Mouse (Mus musculus) embryonic facial prominence, embryonic 12.5 days (tissue): Measurements from ENCODE around the gene Flt3. TPM values are rescaled to one million over a fixed set of nuclear protein-coding genes. Genes with fewer than 3 reads are reported as not detected.

Source experiments
- ATAC-seq: fragments of 200-750 bp; cut with Nextera tagmentation; 2 replicates; pipeline ENCODE4 v1.8.0; 2017; ENCODE audit not compliant: insufficient number of reproducible peaks, insufficient read depth, low FRiP score, low TSS enrichment
- H3K27ac ChIP-seq: fragments of 300-500 bp; sonication (generic); 2 replicates; pipeline ENCODE4 v1.5.1; 2016; ENCODE audit warnings: mild to moderate bottlenecking
- H3K27me3 ChIP-seq: fragments of 300-500 bp; sonication (generic); 2 replicates; pipeline ENCODE4 v1.6.1; 2016; ENCODE audit warnings: mild to moderate bottlenecking, moderate library complexity
- H3K36me3 ChIP-seq: fragments of 300-500 bp; sonication (generic); 2 replicates; pipeline ENCODE4 v1.6.1; 2016; ENCODE audit warnings: mild to moderate bottlenecking
- H3K4me1 ChIP-seq: fragments of 300-500 bp; sonication (generic); 2 replicates; pipeline ENCODE4 v1.6.1; 2016
- H3K4me2 ChIP-seq: fragments of 300-500 bp; sonication (generic); replicated peaks from 2 replicates; pipeline ENCODE4 v1.6.1; 2016; ENCODE audit warnings: mild to moderate bottlenecking, moderate library complexity
- H3K4me3 ChIP-seq: fragments of 300-500 bp; sonication (generic); 2 replicates; pipeline ENCODE4 v1.5.1; 2016; ENCODE audit warnings: mild to moderate bottlenecking
- H3K9ac ChIP-seq: fragments of 300-500 bp; sonication (generic); 2 replicates; pipeline ENCODE4 v1.6.1; 2016; ENCODE audit warnings: mild to moderate bottlenecking, moderate library complexity
- H3K9me3 ChIP-seq: fragments of 300-500 bp; sonication (generic); 2 replicates; pipeline ENCODE4 v1.6.1; 2016; ENCODE audit warnings: mild to moderate bottlenecking, moderate library complexity
- WGBS: fragments of 180-500 bp; shearing (Covaris S2); methylation state at CpG from one replicate; pipeline ENCODE4 v1.1.7; 2016; 5-methylcytosine and 5-hydroxymethylcytosine counted together
- polyA plus RNA-seq: library from polyadenylated mRNA; unstranded; fragments of >200 nt; fragmentation: Nextera tagmentation; extraction: Ambion mirVana; gene quantifications from 2 replicates; pipeline ENCODE4 v1.2.1, GENCODE M21; 2016

Flt3 gene
- polyA plus RNA-seq, 1 experiment from 2014 or later: 0.37 TPM

- H3K36me3 ChIP-seq: no peaks in the 10 kb centered on the region
- H3K9me3 ChIP-seq: no peaks in the 10 kb centered on the region
- no peaks in the 10 kb centered on the region for H3K4me1 ChIP-seq
- no peak overlapping the region for H3K9ac ChIP-seq
- no peak overlapping the region for H3K27ac ChIP-seq
- no peak overlapping the region for H3K4me3 ChIP-seq
- no peak for ATAC-seq
- peaks cover 89% of the 10 kb centered on the region for H3K27me3 ChIP-seq
- no peak overlapping the region for H3K4me2 ChIP-seq
Measured at GRCm38 (mm10) chr5:147319653-147320052, 80.6 kb downstream of the Flt3 start.

- Histone ChIP-seq H3K4me3 (no peak overlapping the region), H3K36me3 (no peaks in the 10 kb centered on the region), H3K9ac (no peak overlapping the region), H3K4me1 (no peaks in the 10 kb centered on the region), H3K9me3 (no peaks in the 10 kb centered on the region), H3K27ac (no peak overlapping the region), H3K27me3 (peaks cover 98% of the 10 kb centered on the region), H3K4me2 (no peak overlapping the region)
- ATAC-seq: no peak
- 14% methylated on average over 7 of the region's 7 CpGs for WGBS
Measured at GRCm38 (mm10) chr5:147317991-147318390, 82.3 kb downstream of the Flt3 start.

- Histone ChIP-seq H3K27ac (no peak overlapping the region), H3K9ac (no peak overlapping the region), H3K4me1 (no peaks in the 10 kb centered on the region), H3K36me3 (no peaks in the 10 kb centered on the region), H3K9me3 (no peaks in the 10 kb centered on the region), H3K4me3 (no peak overlapping the region), H3K4me2 (no peak overlapping the region), H3K27me3 (peaks cover 98% of the 10 kb centered on the region)
- WGBS: 3% methylated on average over 7 of the region's 7 CpGs
- no peak for ATAC-seq
Measured at GRCm38 (mm10) chr5:147317321-147317720, 83.0 kb downstream of the Flt3 start.

GRCm38 (mm10) chr5:147315432-147316075 lies 84.7 kb downstream of the Flt3 start:
- Histone ChIP-seq H3K27me3 (peaks cover 98% of the 10 kb centered on the region), H3K4me3 (no peak overlapping the region), H3K4me1 (no peaks in the 10 kb centered on the region), H3K36me3 (no peaks in the 10 kb centered on the region), H3K27ac (no peak overlapping the region), H3K9me3 (no peaks in the 10 kb centered on the region), H3K9ac (no peak overlapping the region), H3K4me2 (no peak overlapping the region)
- no peak for ATAC-seq
- WGBS: under 1% methylated on average over 25 of the region's 25 CpGs

GRCm38 (mm10) chr5:147314646-147315431 lies 85.5 kb downstream of the Flt3 start:
- no peaks in the 10 kb centered on the region for H3K4me1 ChIP-seq
- no peaks in the 10 kb centered on the region for H3K36me3 ChIP-seq
- H3K4me3 ChIP-seq: no peak overlapping the region
- no peak overlapping the region for H3K27ac ChIP-seq
- H3K9me3 ChIP-seq: no peaks in the 10 kb centered on the region
- 1% methylated on average over 39 of the region's 39 CpGs for WGBS
- H3K27me3 ChIP-seq: peaks cover 98% of the 10 kb centered on the region
- no peak overlapping the region for H3K4me2 ChIP-seq
- ATAC-seq: no peak
- H3K9ac ChIP-seq: no peak overlapping the region

GRCm38 (mm10) chr5:147312830-147313685 lies 87.2 kb downstream of the Flt3 start:
- Histone ChIP-seq H3K4me1 (no peaks in the 10 kb centered on the region), H3K9me3 (no peaks in the 10 kb centered on the region), H3K9ac (no peak overlapping the region), H3K36me3 (no peaks in the 10 kb centered on the region), H3K27ac (no peak overlapping the region), H3K4me2 (no peak overlapping the region), H3K27me3 (peaks cover 100% of the 10 kb centered on the region), H3K4me3 (no peak overlapping the region)
- WGBS: 1% methylated on average over 27 of the region's 27 CpGs
- ATAC-seq: no peak

GRCm38 (mm10) chr5:147309786-147310185 lies 90.5 kb downstream of the Flt3 start:
- H3K4me2 ChIP-seq: no peak overlapping the region
- no peaks in the 10 kb centered on the region for H3K9me3 ChIP-seq
- H3K9ac ChIP-seq: no peak overlapping the region
- peaks cover 5% of the 10 kb centered on the region; the same call in 1 of the 2 replicates for H3K4me1 ChIP-seq
- no peak for ATAC-seq
- no peak overlapping the region for H3K27ac ChIP-seq
- H3K36me3 ChIP-seq: no peaks in the 10 kb centered on the region
- H3K27me3 ChIP-seq: peaks cover 99% of the 10 kb centered on the region
- 5% methylated on average over 2 of the region's 2 CpGs for WGBS
- H3K4me3 ChIP-seq: no peak overlapping the region

- Histone ChIP-seq H3K4me3 (no peak overlapping the region), H3K36me3 (no peaks in the 10 kb centered on the region), H3K9me3 (no peaks in the 10 kb centered on the region), H3K27ac (no peak overlapping the region), H3K27me3 (peaks cover 99% of the 10 kb centered on the region), H3K4me1 (peaks cover 5% of the 10 kb centered on the region; the same call in 1 of the 2 replicates), H3K4me2 (no peak overlapping the region), H3K9ac (no peak overlapping the region)
- ATAC-seq: no peak
- 3% methylated on average over 9 of the region's 9 CpGs for WGBS
Measured at GRCm38 (mm10) chr5:147308451-147308850, 91.8 kb downstream of the Flt3 start.

- H3K9ac ChIP-seq: no peak overlapping the region
- peaks cover 99% of the 10 kb centered on the region for H3K27me3 ChIP-seq
- 0% methylated on average over 12 of the region's 12 CpGs for WGBS
- no peaks in the 10 kb centered on the region for H3K9me3 ChIP-seq
- no peaks in the 10 kb centered on the region for H3K36me3 ChIP-seq
- H3K4me2 ChIP-seq: no peak overlapping the region
- no peak for ATAC-seq
- no peak overlapping the region for H3K4me3 ChIP-seq
- H3K4me1 ChIP-seq: peaks cover 5% of the 10 kb centered on the region; the same call in 1 of the 2 replicates
- H3K27ac ChIP-seq: no peak overlapping the region
Measured at GRCm38 (mm10) chr5:147307398-147307785, 92.9 kb downstream of the Flt3 start.

GRCm38 (mm10) chr5:147306638-147307397 lies 93.5 kb downstream of the Flt3 start, which contains the start of gene Cdx2:
TSS of gene Cdx2 (minus strand) at chr5:147307270.
- Histone ChIP-seq H3K4me1 (peaks cover 5% of the 10 kb centered on the region; the same call in 1 of the 2 replicates), H3K4me2 (peak within 1 kb of the TSS; percentile 17; the same call in 1 of the 2 replicates), H3K4me3 (peak within 1 kb of the TSS; percentile 16; the same call in 1 of the 2 replicates), H3K9ac (no peak within 1 kb of the TSS), H3K36me3 (no peaks in the 10 kb centered on the region), H3K9me3 (no peaks in the 10 kb centered on the region), H3K27me3 (peaks cover 99% of the 10 kb centered on the region), H3K27ac (no peak within 1 kb of the TSS)
- under 1% methylated on average over 63 of the region's 63 CpGs for WGBS
- ATAC-seq: no peak
